Mouse (Mus musculus) stomach, postnatal 0 days (tissue): ENCODE data around the gene Sel1l2.

Experiments
- CTCF ChIP-seq: IDR thresholded peaks from 2 replicates; pipeline ENCODE4 v1.5.1; 2016; ENCODE audit warnings: antibody characterized with exemption, low read depth, mild to moderate bottlenecking, moderate library complexity
- EP300 ChIP-seq: optimal IDR thresholded peaks from 2 replicates; pipeline ENCODE3; 2016; ENCODE audit warnings: antibody characterized with exemption

DNA sequence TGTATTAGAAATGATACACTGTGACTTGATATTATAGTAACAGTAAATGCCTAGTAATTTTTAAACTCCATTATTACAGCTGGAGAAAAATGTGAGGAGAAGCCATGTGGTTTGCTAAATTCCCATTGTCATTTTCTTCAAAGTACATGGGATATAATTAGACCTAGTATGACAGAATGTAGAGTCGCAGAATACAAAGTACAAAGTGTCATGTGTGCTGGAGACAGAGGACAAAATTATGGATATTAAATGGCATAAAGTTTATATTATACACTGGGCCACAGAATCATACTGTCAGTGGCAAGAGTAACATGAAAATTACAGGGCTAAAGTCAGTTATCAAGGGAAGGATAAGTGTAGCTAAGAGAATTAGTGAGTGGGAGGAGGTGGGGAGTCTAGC is 24.7 kb downstream of the Sel1l2 start:
- TF ChIP-seq CTCF (no peak), EP300 (no peak)
